Mouse (Mus musculus): ENCODE results near the gene Sh3pxd2b.
A peak's percentile ranks its signal among the peaks of the same experiment; 100 is the strongest.

Gene Sh3pxd2b

DNA sequence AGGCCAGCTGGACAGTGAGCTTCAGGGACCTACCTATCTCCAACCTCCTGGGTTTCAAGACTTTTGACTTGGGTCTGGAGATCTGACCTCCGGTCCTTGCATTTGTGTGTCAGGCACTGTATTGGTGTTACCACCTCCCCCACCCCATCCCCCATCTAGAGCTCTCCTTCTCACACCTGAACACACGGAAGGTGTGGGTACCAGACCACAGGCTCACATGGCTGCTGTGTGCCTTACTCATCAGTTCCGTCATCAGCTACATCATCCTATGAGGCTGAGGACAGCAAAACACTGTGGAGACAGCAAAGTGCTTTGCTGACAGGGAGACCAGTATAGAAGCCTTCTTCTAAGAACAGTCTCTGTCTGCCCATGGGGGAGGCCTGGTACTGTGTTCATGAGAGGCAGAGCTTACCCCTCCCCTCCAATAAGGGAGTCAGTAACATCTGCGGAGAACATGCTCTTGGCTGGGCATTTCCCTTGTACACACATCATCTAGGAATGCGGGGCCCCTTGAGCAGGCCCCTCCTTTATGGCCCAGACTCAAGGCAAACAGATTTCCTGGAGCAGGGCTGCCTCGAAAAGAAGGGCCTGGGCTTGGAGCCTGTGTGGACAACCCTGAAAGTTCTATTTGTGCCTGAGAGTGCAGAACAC lies 87.9 kb downstream of the Sh3pxd2b start:
- no peak for DNase-seq

DNA sequence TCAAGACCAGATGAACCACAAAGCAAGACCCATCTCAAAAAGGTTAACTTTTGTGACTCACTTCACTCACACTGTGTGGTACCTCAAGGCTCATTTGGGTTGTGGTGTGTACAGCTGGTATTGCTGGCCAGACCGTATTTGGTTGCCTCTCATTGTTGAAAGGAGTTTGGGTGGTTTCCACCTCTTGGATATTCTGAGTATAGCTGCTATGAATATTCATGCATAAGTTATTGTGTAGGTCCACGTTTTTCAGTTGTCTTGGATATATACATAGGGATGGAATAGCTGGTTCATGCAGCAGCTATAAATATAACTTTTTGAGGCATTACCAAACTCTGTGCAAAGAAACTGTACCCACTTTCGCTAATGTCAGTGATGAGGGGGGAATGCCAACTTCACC lies 95.0 kb downstream of the Sh3pxd2b start:
- no peak for DNase-seq

DNA sequence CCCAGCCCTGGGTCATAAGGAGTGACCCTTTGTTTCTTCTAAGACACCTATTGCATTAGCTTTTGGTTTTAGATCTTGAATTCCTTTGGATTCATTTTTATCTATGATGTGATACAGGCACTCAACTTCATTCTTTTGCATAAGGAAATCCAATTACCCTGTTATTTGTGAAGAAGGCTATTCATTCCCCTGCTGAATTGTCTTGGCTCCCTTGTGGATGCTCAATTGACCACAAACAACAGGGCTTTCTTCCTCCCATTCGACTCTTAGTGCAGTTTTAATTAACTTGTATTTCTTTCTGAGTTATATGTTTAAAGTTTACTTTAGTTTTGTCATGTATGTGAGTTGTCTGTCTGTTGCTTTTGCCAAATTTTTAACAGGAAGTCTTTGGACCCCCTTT lies 96.6 kb downstream of the Sh3pxd2b start:
- no peak for DNase-seq

DNA sequence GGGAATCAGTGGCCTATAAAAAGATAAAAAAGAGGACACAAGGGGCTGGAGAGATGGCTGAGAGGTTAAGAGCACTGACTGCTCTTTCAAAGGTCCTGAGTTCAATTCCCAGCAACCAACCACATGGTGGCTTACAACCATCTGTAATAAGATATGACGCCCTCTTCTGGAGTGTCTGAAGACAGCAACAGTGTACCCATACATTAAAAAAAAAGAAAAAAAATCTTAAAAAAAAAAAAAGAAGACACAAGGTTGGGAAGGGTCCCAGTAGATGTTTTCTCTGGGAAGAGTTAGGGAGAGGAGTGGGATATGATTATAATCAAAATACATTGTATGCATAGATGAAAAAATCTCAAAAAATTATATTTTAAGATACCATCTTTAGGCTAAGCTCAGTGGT lies 97.5 kb downstream of the Sh3pxd2b start:
- no peak for DNase-seq

DNA sequence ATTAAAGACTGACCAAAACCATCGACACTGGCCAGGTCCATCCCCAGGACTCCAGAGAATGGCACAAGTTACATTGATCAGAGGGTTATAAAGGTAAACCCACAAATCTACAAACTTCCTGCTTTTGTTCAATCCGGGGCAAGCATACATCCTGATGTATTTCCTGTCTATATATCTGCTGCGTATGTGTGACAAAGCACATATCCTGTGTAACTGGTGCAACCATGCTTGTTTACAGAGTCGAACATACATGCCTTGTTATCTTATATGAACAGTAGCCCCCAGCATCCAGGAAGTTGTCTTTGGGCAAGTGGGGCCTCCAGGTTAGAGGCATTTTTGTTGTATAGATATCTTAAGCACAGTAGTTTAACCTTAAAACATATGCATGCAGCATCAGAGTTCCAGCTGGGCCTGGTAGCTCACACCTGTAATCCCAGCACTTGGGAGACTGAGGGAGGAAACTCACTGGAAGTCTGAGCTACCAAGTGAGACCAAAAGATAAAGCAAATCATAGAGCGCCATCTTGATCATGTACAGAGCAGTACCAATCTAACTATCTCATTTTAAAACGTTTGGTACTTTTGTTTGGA lies 98.1 kb downstream of the Sh3pxd2b start:
- no peak for DNase-seq

DNA sequence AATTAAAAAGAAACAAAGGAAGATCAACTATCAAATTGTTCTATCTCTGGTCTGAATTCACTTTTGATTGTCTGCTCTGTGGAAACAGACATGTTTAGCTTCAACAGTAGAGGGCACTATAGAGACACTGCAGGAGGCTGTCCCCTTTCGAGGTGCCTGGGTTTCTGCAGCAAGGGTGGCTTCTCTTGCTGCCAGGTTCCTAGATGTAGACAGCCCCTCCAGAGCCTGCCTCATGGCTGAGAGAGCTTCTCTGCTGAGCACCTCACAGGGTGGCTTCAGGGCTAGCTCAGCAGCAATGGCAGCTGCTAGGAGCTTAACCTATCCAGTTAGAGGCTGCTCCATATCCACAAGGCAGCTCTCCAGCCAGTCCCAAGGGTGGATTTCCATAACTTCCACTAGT lies 102.6 kb downstream of the Sh3pxd2b start:
- DNase-seq = peak; percentile 52 to 62

DNA sequence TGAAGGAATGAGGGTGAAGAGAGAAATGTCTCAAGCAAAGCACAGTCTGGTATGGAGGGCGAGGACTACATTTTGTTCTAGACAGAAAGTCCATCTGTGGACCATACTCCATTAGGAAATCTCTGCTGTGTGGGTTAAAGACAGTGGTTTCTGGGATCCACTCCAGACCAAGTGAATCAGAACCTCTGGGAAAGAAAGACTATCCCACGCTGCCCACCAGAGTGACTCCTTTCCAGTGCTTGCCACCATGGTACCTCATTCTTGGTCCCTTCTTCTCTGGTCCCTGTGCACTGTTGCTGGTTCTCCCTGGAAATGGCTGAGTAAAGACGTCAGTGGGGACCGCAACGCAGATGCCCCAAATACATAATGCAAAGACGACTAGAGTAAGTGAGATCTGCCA lies 103.7 kb downstream of the Sh3pxd2b start:
- DNase-seq = no peak

DNA sequence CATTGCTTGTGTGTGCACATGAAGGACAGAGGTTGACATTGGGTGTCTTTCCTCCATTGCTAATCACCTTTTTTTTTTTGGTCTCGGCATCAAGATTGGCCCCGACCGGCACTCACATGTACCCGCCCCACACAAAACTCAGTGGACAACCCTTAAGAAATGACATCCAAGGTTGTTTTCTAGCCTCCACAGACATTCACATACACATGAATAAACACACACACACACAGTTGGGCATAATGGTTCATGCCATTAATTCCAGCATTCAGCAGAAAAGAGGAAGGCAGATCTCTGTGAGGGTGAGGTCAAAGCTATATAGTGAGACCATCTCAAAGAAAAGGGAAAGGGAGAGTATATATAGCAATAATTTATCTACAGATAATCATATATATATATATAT lies 105.1 kb downstream of the Sh3pxd2b start:
- no peak for DNase-seq

DNA sequence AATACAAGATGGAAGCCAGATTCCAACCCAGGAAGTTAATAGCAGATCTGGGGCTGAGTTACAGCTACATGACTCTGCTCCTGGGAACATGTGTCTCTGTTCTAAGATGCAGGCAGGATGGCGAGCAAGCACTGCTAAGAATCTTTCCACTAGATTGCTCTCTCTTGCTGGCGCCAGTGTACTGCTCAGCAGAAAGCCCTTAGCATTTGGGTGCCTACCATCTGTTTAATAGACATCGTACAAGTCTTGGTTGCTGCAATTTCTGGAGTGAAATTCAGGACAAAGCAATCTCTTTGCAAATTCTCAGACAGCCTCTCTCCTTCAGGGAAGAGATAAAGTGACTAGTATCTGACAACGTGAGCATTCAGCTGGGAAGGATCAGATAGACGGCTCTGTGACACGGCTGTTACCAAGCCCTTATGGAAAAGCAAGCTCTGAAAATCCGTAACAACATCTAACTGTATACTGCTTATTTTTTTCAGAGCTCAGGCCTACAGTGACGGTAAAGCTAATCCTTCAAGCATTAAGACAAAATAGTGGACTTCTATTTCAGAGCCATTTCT lies 105.8 kb downstream of the Sh3pxd2b start:
- peak; percentile 20 to 37 for DNase-seq

DNA sequence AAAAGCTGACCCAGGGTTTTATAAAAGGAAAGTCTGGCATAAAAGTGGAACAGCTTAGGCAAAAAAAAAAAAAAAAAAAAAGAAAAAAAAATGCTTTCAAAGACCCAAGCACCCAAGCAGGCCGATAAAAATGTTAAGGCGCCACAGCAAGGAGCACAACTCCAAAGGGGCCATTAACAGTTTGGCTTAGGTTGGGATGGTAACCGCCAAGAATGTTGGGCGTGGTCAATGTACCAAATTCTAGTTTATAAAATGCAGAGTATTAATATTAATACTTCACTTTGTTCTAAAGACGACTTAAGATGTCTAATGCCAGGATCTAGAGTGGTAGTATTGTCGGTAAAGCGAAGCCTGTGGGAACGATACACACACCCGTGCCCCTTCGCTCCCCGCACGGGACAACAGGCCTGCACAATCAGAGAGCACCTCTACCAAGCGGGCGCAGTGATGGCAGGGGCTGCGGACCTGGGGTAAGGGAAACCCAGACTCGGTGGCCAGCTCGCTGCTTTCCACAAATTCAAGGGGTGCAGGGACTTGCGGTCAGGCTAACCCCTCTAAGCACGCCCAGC lies 106.7 kb downstream of the Sh3pxd2b start:
- DNase-seq = no peak

DNA sequence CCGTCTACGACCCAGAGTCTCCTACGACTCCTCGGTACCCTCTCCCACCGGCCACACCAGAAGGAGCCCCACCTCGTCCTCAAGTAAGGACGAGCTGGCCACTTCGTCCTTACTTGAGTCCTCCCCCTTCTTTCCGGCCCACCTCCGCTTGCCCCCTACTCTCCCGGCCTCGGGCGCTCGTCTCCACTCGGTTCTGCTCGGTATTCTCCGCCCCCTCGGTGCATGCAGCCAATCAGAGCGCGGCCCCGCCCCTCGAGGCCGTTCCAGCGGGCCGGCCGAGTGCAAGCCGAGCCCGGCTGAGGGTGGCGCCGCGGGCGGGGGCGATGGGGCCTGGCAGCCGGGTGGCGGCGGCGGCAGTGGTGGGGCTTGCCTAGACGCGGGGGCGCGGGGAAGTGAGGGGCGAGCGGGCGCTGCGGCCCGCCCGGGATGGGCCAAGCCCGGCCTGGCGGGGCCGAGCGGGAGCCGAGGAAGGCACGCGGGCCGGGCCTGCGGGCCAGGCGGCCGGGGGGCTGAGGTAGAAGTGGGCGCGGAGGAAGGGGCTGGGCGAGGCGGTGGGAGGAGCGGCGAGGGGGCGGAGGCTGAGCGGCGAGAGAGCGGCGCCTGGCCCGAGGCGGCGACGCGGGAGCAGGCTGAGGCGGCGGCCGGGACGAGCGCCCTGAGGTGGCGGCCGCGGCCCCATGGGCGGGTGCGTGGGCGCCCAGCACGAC lies 107.3 kb downstream of the Sh3pxd2b start, which contains the start of gene Ubtd2:
Ubtd2 (plus strand) TSS at position 571 of the 707 bp plus-strand sequence.
- DNase-seq = peak; percentile 98

DNA sequence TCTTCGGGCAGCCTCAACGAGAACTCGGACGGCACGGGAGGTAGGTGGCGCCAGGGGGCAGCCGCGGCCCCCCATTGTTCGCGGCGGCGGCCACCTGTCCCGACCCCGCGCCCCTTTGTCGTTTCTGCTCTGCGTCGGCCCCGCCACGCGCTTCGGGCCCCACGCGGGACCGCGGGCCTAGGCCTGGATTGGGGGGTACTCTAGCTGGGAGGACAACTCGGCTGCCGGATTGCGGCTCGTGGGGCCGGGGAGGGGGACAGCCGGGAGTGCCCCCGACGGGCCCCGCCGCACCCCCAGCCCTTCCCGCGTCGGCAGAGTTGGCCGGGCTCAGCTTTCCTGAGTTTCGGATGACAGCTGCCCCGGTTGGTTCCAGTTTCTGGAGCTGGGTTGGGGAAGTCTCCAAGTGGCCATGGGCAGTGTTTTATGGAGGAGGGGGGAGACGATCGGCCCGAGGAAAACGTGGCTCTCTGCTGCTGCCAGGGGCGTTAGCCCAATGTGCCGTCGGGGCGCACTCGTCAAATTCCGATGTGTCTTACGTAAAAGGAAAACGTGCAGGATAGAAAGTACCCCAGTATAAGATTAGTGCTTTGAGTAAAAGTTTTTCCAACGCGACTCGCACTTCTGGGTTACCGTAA lies 108.0 kb downstream of the Sh3pxd2b start:
- peak in 1 of 2 experiments; percentile 36 for DNase-seq

DNA sequence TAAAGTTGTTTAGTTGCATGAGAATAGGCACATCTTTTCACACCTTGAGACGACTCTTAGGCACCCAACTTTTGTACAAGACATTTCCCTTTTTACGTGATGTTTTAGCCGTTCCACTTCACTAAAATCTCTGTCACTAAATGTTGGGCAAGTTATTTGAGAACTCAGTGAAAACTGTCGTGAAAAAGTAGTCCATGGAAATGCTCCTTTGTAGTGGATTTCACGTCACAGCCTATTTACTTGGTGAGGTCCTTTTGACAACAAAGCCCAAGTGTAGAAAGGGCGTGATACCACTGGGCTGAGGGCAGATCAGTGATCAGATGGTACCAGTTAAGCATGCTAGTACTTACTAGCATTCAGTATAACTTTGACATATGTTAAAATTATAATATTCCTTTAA lies 108.7 kb downstream of the Sh3pxd2b start:
- DNase-seq = no peak

DNA sequence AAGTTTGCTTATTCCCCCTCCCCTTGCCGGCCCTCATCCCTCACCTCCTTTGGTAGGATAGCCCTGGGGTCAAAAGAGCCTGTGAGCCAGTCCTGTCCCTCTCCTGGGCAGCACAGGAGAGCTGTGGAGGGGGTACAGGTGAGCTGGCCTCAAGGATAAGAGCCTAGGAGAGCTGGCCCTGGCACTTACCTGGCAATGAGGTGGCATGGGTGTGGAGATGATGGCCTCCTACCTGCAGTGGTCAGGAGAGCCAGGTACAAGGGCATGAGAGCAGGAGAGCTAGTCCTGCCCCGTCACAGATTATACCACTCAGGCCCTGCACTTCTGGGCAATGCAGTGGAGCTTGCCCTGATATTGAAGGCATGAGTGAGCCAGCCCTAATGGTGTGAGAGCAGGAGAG lies 116.7 kb downstream of the Sh3pxd2b start:
- DNase-seq = no peak

DNA sequence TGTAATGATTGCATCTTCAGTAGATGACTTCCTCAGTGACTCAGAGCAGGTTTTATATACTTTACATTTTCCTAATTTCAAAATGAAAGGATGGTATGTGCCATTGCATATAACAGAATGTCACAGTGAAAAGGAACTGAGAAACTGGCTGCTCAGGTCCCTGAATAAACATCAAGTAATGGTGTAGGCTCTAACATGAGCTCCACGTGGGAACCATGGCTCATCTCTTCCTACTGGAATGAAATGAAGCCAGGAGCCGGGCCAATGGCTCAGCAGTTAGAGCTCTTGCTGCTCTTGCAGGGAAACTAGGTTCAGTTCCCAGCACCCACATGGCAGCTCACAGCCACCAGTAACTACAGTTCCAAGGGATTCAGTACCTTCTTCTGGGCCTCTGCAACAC lies 124.3 kb downstream of the Sh3pxd2b start:
- no peak for DNase-seq

DNA sequence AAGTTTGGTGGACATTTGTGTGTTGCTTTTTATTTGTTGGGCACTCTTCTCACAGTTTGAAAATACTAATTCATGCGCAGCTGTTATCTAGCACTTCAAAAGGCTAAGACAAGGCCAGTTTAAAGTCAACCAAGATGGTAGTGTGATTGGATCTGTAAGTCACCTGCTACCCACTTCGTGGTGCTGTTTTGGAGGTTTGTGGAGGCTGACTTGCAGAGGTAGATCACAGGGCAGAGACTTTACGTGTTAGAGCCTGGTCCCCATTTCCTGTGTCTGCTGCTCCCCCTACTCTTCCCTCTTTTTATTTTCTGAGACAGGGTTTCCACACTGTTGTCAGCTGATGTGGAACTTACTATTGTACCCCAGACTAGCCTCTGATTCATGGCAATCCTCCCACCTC lies 127.1 kb downstream of the Sh3pxd2b start:
- DNase-seq = no peak

DNA sequence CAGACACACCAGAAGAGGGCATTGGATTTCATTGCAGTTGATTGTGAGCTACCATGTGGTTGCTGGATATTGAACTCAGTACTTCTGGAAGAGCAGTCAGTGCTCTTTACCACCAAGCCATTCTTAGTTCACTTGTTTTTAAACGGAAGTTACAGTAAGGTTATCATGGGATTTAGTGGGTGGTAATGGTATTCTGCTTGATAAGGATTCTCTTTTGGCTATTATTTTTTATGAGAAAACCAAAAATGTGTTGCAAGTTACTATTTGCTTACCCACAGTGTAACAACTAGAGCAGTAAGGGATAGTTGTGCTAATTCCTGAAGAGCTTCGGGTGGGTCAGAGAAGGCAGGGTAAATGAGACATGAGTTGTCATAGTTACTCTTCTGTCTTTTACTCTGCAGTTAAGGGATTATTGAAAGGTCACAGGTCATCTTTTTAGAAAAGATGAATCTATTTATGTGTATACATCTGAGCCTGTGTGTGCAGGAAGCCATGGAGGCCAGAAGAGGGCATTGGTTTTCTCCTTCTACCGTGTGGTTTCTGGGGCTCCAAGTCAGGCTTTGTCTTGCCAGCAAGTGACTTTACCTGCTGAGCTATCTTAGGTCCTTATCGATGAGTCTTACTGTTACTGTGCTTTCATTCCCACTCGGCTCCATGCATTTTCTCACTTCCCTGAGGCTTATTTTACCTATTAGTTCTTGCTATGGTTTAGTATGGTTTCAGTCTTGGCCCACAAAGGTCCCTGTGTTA lies 128.0 kb downstream of the Sh3pxd2b start:
- DNase-seq = no peak

Data from cerebellum, postnatal 36 days (tissue).